Mouse (Mus musculus) myocyte (in vitro differentiated cells): ENCODE measurements around the gene Lrrc1. TPM values are rescaled to one million over a fixed set of nuclear protein-coding genes. Genes with fewer than 3 reads are reported as not detected.

Experiments used
- H3K27me3 ChIP-seq: one replicate; pipeline ENCODE4 v1.6.1; 2011; ENCODE audit not compliant: control insufficient read depth, insufficient read depth, insufficient read length
- H3K36me3 ChIP-seq: one replicate; pipeline ENCODE4 v1.6.1; 2011; ENCODE audit not compliant: control insufficient read depth, insufficient read depth
- H3K4me2 ChIP-seq: one replicate; pipeline ENCODE4 v1.6.1; 2011; ENCODE audit warnings: low read depth, control low read depth
- H3K4me3 ChIP-seq: one replicate; pipeline ENCODE4 v1.5.1; 2011; ENCODE audit warnings: mild to moderate bottlenecking, control low read depth, moderate library complexity
- H3K79me2 ChIP-seq: one replicate; pipeline ENCODE4 v1.6.1; 2011; ENCODE audit not compliant: control insufficient read depth, insufficient read depth
- H3ac ChIP-seq: one replicate; pipeline ENCODE4 v1.6.1; 2011; ENCODE audit not compliant: control insufficient read depth, insufficient read length
- CEBPB ChIP-seq: IDR thresholded peaks from 2 replicates; pipeline ENCODE4 v1.6.1; 2011; ENCODE audit warnings: mild to moderate bottlenecking, moderate library complexity; ENCODE audit not compliant: poor library complexity, insufficient read depth, severe bottlenecking
- E2F4 ChIP-seq: IDR thresholded peaks from one replicate; pipeline ENCODE4 v1.6.1; 2011; ENCODE audit warnings: mild to moderate bottlenecking, control low read depth, moderate library complexity; ENCODE audit not compliant: insufficient read depth
- MAX ChIP-seq: IDR thresholded peaks from one replicate; pipeline ENCODE4 v1.6.1; 2011; ENCODE audit warnings: low read depth, mild to moderate bottlenecking, control low read depth
- MYOD1 ChIP-seq, 3 experiments: IDR thresholded peaks; one replicate each; pipeline ENCODE4 v1.6.1; 2011; ENCODE audit warnings: control low read depth in 2 of 3, low read depth in 2 of 3, mild to moderate bottlenecking in 2 of 3, moderate library complexity in 1 of 3; ENCODE audit not compliant: insufficient read length in 2 of 3, control insufficient read depth in 1 of 3
- MYOG ChIP-seq, 3 experiments: IDR thresholded peaks; one replicate each; pipeline ENCODE4 v1.6.1; 2011; ENCODE audit warnings: control low read depth in 2 of 3, low read depth in 2 of 3, mild to moderate bottlenecking in 2 of 3; ENCODE audit not compliant: insufficient read length in 2 of 3, control insufficient read depth in 1 of 3, insufficient read depth in 1 of 3
- POLR2A ChIP-seq: IDR thresholded peaks from one replicate; pipeline ENCODE4 v1.6.1; 2011; ENCODE audit warnings: low read depth, mild to moderate bottlenecking, control low read depth, moderate library complexity; ENCODE audit not compliant: insufficient read length
- POLR2AphosphoS2 ChIP-seq: IDR thresholded peaks from one replicate; pipeline ENCODE4 v1.6.1; 2011; ENCODE audit warnings: low read depth, control low read depth; ENCODE audit not compliant: insufficient read length
- REST ChIP-seq: IDR thresholded peaks from one replicate; pipeline ENCODE4 v1.6.1; 2011; ENCODE audit warnings: mild to moderate bottlenecking, control low read depth, moderate library complexity; ENCODE audit not compliant: insufficient read depth, insufficient read length
- SRF ChIP-seq: IDR thresholded peaks from one replicate; pipeline ENCODE4 v1.6.1; 2011; ENCODE audit warnings: low read depth; ENCODE audit not compliant: control insufficient read depth, insufficient read length
- TCF12 ChIP-seq: IDR thresholded peaks from one replicate; pipeline ENCODE4 v1.6.1; 2011; ENCODE audit warnings: mild to moderate bottlenecking, control low read depth; ENCODE audit not compliant: poor library complexity, insufficient read depth, severe bottlenecking
- TCF3 ChIP-seq: IDR thresholded peaks from one replicate; pipeline ENCODE4 v1.6.1; 2011; ENCODE audit warnings: low read depth, control low read depth; ENCODE audit not compliant: insufficient read length
- USF1 ChIP-seq: IDR thresholded peaks from one replicate; pipeline ENCODE4 v1.6.1; 2011; ENCODE audit warnings: low read depth, mild to moderate bottlenecking, control low read depth, moderate library complexity
- polyA plus RNA-seq: library from polyadenylated mRNA; unstranded; fragments of >200 nt; fragmentation: generic; extraction: Trizol; gene quantifications from one replicate; pipeline ENCODE4 v1.2.1, GENCODE M21; 2012; ENCODE audit warnings: missing spikeins

Gene Lrrc1
- polyA plus RNA-seq, 1 experiment, result 10.4 TPM

- H3K4me2 ChIP-seq, result peak overlapping the region; percentile 50
- no peaks in the 10 kb centered on the region for H3K27me3 ChIP-seq
- H3K4me3 ChIP-seq, result no peak overlapping the region
- H3ac ChIP-seq, result no peak overlapping the region
- H3K79me2 ChIP-seq, result peaks cover 10% of the 10 kb centered on the region
- peak in 2 of 3 experiments; percentile 49 to 75 for TF ChIP-seq MYOG (IDR thresholded peaks at IDR 0.05; ENCODE audit: control insufficient read depth in 1 of 3, insufficient read depth in 1 of 3, insufficient read length in 2 of 3, low read depth in 2 of 3)
- peak in 2 of 3 experiments; percentile 52 to 94 for TF ChIP-seq MYOD1 (IDR thresholded peaks at IDR 0.05; ENCODE audit: control insufficient read depth in 1 of 3, insufficient read length in 2 of 3, low read depth in 2 of 3)
- no peak for TF ChIP-seq TCF3
- H3K36me3 ChIP-seq, result no peaks in the 10 kb centered on the region
Measured at GRCm38 (mm10) chr9:77528379-77529041, 16.2 kb downstream of the Lrrc1 start.

- Histone ChIP-seq H3K79me2 (peaks cover 10% of the 10 kb centered on the region), H3ac (no peak overlapping the region), H3K36me3 (no peaks in the 10 kb centered on the region), H3K4me3 (no peak overlapping the region), H3K4me2 (peak overlapping the region; percentile 10), H3K27me3 (no peaks in the 10 kb centered on the region)
- TF ChIP-seq CEBPB (no peak), POLR2A (no peak), TCF12 (no peak), POLR2AphosphoS2 (no peak), USF1 (no peak), MAX (no peak), REST (no peak), MYOD1 (IDR thresholded peaks at IDR 0.05; ENCODE audit: control insufficient read depth in 1 of 3, insufficient read length in 2 of 3, low read depth in 2 of 3) (no peak), MYOG (IDR thresholded peaks at IDR 0.05; ENCODE audit: control insufficient read depth in 1 of 3, insufficient read depth in 1 of 3, insufficient read length in 2 of 3, low read depth in 2 of 3) (no peak), TCF3 (no peak), E2F4 (no peak), SRF (no peak)
Measured at GRCm38 (mm10) chr9:77527170-77527569, 17.5 kb downstream of the Lrrc1 start.

- H3K4me3 ChIP-seq, result no peak overlapping the region
- TF ChIP-seq SRF (no peak), MYOG (IDR thresholded peaks at IDR 0.05; ENCODE audit: control insufficient read depth in 1 of 3, insufficient read depth in 1 of 3, insufficient read length in 2 of 3, low read depth in 2 of 3) (no peak), REST (no peak), MYOD1 (IDR thresholded peaks at IDR 0.05; ENCODE audit: control insufficient read depth in 1 of 3, insufficient read length in 2 of 3, low read depth in 2 of 3) (no peak), TCF3 (no peak), E2F4 (no peak), CEBPB (no peak), POLR2A (no peak), MAX (no peak), TCF12 (no peak), USF1 (no peak), POLR2AphosphoS2 (no peak)
- no peaks in the 10 kb centered on the region for H3K36me3 ChIP-seq
Measured at GRCm38 (mm10) chr9:77526715-77527114, 18.0 kb downstream of the Lrrc1 start.

GRCm38 (mm10) chr9:77525595-77526295, 18.9 kb downstream of the Lrrc1 start:
- H3K79me2 ChIP-seq, result peaks cover 6% of the 10 kb centered on the region
- no peak overlapping the region for H3K4me2 ChIP-seq
- H3K36me3 ChIP-seq, result no peaks in the 10 kb centered on the region
- no peak overlapping the region for H3ac ChIP-seq
- no peaks in the 10 kb centered on the region for H3K27me3 ChIP-seq
- no peak overlapping the region for H3K4me3 ChIP-seq
- no peak for TF ChIP-seq MAX
- TF ChIP-seq E2F4, result no peak
- no peak for TF ChIP-seq TCF3
- TF ChIP-seq REST, result no peak
- no peak for TF ChIP-seq SRF
- no peak for TF ChIP-seq POLR2A

More at GRCm38 (mm10) chr9:77526715-77527114, 18.0 kb downstream of the Lrrc1 start:
- Histone ChIP-seq H3ac (no peak overlapping the region), H3K4me2 (no peak overlapping the region), H3K79me2 (peaks cover 10% of the 10 kb centered on the region), H3K27me3 (no peaks in the 10 kb centered on the region)

GRCm38 (mm10) chr9:77523793-77524192, 20.9 kb downstream of the Lrrc1 start:
- Histone ChIP-seq H3ac (no peak overlapping the region), H3K36me3 (no peaks in the 10 kb centered on the region), H3K79me2 (peaks cover 6% of the 10 kb centered on the region), H3K4me3 (no peak overlapping the region), H3K27me3 (no peaks in the 10 kb centered on the region), H3K4me2 (no peak overlapping the region)
- TF ChIP-seq TCF12 (no peak), TCF3 (no peak), MYOD1 (IDR thresholded peaks at IDR 0.05; ENCODE audit: control insufficient read depth in 1 of 3, insufficient read length in 2 of 3, low read depth in 2 of 3) (no peak), USF1 (no peak), E2F4 (no peak), REST (no peak), MAX (no peak), POLR2A (no peak), CEBPB (no peak)
